Mouse (Mus musculus): ENCODE measurements around the gene Capn10. TPM values are rescaled to one million over a fixed set of nuclear protein-coding genes. Genes with fewer than 3 reads are reported as not detected.

The Capn10 gene
- total RNA-seq, 1 experiment from 2014 or later = 25.3 TPM

DNA sequence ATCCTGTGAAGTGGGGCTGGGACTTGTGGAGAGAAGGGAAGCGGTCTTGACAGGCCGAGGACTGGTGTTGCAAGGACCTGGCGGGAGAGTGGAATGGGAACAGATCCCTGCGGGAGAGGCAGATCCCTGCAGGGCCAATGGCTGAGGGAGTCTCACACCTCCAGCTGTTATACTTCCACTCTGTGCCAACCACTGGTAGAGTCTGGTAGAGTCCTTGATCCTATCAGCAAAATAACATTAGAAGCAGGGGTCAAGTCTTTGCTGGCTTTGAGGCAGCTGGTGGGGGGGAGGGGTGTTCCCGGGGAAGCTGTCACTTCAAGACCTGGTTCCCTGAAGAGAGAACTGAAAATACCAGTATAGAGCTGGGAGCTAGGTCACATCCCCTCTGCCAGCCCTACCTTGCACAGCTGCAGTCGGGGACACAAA lies 42.0 kb downstream of the Capn10 start:
- peak; percentile 28 for DNase-seq

DNA sequence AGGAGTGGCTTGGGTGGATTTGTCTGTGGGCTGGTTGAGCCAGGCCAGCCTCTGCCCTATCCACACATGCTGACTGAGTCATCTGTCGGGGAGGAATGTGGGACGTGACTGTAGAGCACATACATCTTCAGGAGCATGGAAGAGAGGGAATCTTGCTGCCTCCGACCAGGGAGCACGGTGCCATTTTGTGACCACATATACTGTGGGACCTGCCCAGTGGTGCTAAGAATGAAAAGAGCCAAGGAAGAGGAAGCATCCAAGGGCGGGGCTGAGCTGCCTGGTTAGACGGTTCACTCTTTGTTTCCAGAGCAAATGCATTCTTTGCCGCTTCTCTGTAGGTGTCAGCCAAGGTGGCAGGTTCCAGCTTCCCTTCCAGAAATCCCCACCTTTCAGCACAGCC lies 44.5 kb downstream of the Capn10 start:
- no peak for DNase-seq

DNA sequence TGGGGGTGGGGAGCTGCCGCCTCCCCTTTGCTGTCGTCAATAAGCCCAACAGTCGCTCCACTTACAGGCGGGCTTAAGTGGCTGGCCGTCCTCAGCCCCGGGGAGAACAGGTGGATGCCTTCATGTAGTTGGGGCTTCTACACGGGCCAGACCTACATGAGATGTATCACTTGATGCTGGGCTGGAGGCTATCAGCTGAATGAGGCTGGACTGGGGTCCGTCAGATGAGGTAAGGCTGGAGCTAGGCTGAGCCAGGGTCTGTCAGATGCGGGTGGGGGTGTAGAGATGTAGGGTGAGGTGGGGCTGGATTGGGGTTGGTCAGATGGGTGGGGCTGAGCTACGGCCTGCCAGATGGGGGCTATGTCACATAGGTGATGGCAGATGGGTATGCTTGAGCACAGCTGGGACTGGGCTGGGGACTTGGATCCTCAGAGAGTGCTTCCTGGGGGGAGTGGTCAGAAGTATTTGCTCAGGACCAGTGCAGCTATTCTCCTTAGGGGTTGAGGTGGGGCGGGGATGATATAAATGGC lies 45.0 kb downstream of the Capn10 start:
- DNase-seq = no peak

- no peak for DNase-seq
These were observed 47.1 kb downstream of the Capn10 start for GRCm38 (mm10) chr1:92981056-92981845.

GRCm38 (mm10) chr1:92982931-92983605 lies 48.9 kb downstream of the Capn10 start:
- DNase-seq = no peak

- no peak for DNase-seq
These were observed 50.8 kb downstream of the Capn10 start for GRCm38 (mm10) chr1:92984999-92985398.

DNA sequence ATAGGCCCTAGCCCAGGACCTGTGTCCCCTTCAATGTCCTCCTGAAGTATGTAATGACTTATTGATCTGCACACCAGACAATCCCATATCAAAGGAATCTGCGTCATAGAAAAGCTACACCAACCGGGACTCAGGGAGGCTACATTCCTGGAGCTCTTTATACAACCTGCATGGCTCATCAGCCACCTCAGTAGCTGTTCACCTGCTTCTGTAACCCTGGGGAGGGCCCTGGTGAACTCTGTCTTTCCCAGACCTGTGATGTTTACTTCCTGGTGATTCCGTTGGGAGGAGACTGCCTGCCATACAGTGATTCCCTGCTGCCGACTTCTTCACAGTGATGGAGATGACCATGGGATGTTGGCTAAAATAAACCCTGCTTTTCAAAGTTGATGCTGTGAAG lies 54.7 kb downstream of the Capn10 start:
- DNase-seq = no peak

- no peak for DNase-seq
These were observed 55.7 kb downstream of the Capn10 start for GRCm38 (mm10) chr1:92989891-92990290.

DNA sequence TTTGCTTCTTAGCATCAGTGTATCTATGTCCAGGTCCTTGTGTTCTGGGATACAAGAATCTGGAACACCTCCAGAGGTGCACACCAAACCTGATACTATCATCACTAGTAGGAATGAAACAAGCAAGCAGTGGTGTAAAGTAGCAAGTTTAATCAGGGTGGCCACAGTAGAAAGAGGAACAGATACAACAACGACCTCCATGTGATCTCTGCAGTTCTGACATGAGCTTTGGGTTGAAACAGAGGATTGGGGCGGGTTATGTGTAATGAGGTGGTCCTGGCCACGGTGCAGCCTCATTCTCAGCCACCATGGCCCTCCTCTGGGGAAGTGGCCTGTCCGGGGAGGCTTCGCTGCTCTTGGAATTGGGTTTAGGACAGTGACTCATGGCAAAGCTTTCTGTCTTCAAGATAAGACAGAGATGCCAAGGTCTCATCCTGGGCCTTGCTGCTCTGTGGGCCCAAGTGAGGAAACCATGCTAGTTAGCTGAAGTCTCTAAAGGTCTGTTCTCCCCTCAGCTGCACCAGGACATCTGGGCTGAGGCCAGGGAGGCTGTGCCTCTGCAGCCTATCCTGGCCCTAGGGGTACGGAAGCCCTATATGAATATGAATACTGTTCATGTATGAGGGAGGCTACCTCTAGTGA lies 58.2 kb downstream of the Capn10 start:
- peak; percentile 27 for DNase-seq

GRCm38 (mm10) chr1:92992880-92993279 lies 58.7 kb downstream of the Capn10 start:
- no peak for DNase-seq

Other genes with a start within 250 kb of the Capn10 start
- 66.0 and 69.4 TPM in 2 replicates for gene Gpc1, start 102.7 kb upstream of the Capn10 start, total RNA-seq (2021)
- 0.52 and 1.5 TPM in 2 replicates for gene Ankmy1, start 31.5 kb upstream of the Capn10 start, total RNA-seq (2021)
- gene Dusp28, start 27.4 kb upstream of the Capn10 start, total RNA-seq (2021) = 11.2 and 15.2 TPM in 2 replicates
- gene Rnpepl1, start 23.6 kb upstream of the Capn10 start, total RNA-seq (2021) = 93.6 and 108 TPM in 2 replicates
- 0.33 and 0.49 TPM in 2 replicates for gene Gpr35, start 16.5 kb downstream of the Capn10 start, total RNA-seq (2021)
- gene Aqp12, start 72.0 kb downstream of the Capn10 start, total RNA-seq (2021) = not detected in 2 replicates
- 15.6 and 26.0 TPM in 2 replicates for gene Kif1a, start 167.6 kb downstream of the Capn10 start, total RNA-seq (2021)
- 3.6 TPM in 1 of 2 replicates, not detected in the other for gene Agxt, start 200.9 kb downstream of the Capn10 start, total RNA-seq (2021)
- gene 2310007B03Rik, start 226.6 kb downstream of the Capn10 start, total RNA-seq (2021) = not detected in 2 replicates
- gene Crocc2, start 234.3 kb downstream of the Capn10 start, total RNA-seq (2021) = 0.03 TPM in 1 of 2 replicates, not detected in the other

All from adrenal gland, postnatal 25 days (tissue).